Mouse (Mus musculus) thymus, adult 2 months (tissue): ENCODE data around the gene Fars2.

Source experiments
- CTCF ChIP-seq: fragments of 200-500 bp; IDR thresholded peaks from 2 replicates; pipeline ENCODE4 v1.5.1; 2012; ENCODE audit warnings: mild to moderate bottlenecking, control low read depth, low read length, moderate library complexity, borderline replicate concordance; ENCODE audit not compliant: control insufficient read depth, poor library complexity, insufficient read depth; ENCODE audit errors: extremely low read depth
- POLR2A ChIP-seq: fragments of 200-500 bp; IDR thresholded peaks from 2 replicates; pipeline ENCODE4 v1.6.1; 2012; ENCODE audit warnings: mild to moderate bottlenecking, low read length, control low read depth, moderate library complexity; ENCODE audit not compliant: control insufficient read depth, poor library complexity, insufficient read depth; ENCODE audit errors: extremely low read depth

GRCm38 (mm10) chr13:36538385-36538784 is 421.2 kb downstream of the Fars2 start:
- TF ChIP-seq CTCF, result no peak
- TF ChIP-seq POLR2A, result no peak
